In the genomic region with DNA sequence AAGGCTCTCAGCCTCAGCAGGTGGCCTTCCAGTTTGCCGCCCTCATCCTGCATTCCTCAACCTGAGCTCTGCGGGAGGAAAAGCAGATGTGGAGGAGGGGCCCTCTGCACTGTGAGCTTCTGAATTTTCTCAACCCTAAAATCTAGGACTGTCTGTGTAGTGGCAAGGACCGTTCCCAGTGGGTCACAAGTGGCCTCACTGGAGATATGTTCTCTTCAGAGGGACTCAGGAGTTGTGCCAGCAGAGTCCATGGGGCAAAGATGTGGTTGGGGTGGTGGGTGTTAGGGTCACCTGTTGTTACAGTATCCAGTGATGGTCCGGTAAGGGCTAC, we compare ENCODE assay signal across 9 mouse cellular contexts. TPM values are rescaled to one million over a fixed set of nuclear protein-coding genes. Genes with fewer than 3 reads are reported as not detected.
DNase-seq lines count a peak whose midpoint lies in the region; ATAC-seq and TF ChIP-seq lines count a peak whose summit lies in the region.
"Had no signal": no experiment of that assay in that cellular context is flagged by ENCODE, and none has a peak within 500 bp of the region (broad histone marks: within the 10 kb centered on the region; RNA-seq: fewer than 3 reads in every experiment).

No protein-coding gene starts in this region.

- no peak for DNase-seq in heart, postnatal 0 days (ENCODE audit: low spot score)
- no peak for DNase-seq in heart, postnatal 36 days
- no peak for DNase-seq in frontal cortex, postnatal 14 days (ENCODE audit: low spot score in 2 of 2)
- no peak for DNase-seq in spleen, postnatal 14 days (ENCODE audit: low spot score in 2 of 2)
- no peak for DNase-seq in kidney, adult 11 months

- H3K4me2 ChIP-seq in heart, postnatal 0 days (ENCODE audit: low read depth, low read length), result peak overlapping the region; percentile 66
- H3K4me2 ChIP-seq in hindbrain, embryonic 16.5 days (ENCODE audit: low read length), result peak overlapping the region; percentile 78
- peak overlapping the region; percentile 81 for H3K4me2 ChIP-seq in midbrain, embryonic 16.5 days (ENCODE audit: low read length)

- H3K36me3 ChIP-seq in heart, postnatal 0 days (replicated peaks; ENCODE audit: control insufficient read depth, insufficient read depth, low read length), result no peaks in the 10 kb centered on the region
- no peaks in the 10 kb centered on the region for H3K36me3 ChIP-seq in hindbrain, embryonic 16.5 days (ENCODE audit: control insufficient read depth, insufficient read depth, low read length)
- H3K36me3 ChIP-seq in midbrain, embryonic 16.5 days (ENCODE audit: control insufficient read depth, insufficient read depth, low read length), result no peaks in the 10 kb centered on the region
- H3K36me3 ChIP-seq: G1E had no signal

- no peak for ATAC-seq in heart, postnatal 0 days (ENCODE audit: insufficient read depth, low read depth)
- ATAC-seq in common myeloid progenitor, adult 5-6 weeks (replicated peaks; ENCODE audit: low read depth, poor library complexity, severe bottlenecking), result 0 out of 2 replicates have a peak, but pooled peaks have one; percentile 20
- no peak; the same call in none of the 2 replicates for ATAC-seq in hindbrain, embryonic 16.5 days
- ATAC-seq in midbrain, embryonic 16.5 days, result no peak

- no peak for TF ChIP-seq CTCF in heart, postnatal 0 days (IDR thresholded peaks at IDR 0.05; ENCODE audit: low read depth)

- WGBS in heart, postnatal 0 days, result 29% methylated on average over 4 of the region's 4 CpGs
- WGBS in hindbrain, embryonic 16.5 days, result 33% methylated on average over 4 of the region's 4 CpGs
- 33% methylated on average over 4 of the region's 4 CpGs for WGBS in midbrain, embryonic 16.5 days

- no peak overlapping the region for H3K9ac ChIP-seq in heart, postnatal 0 days (replicated peaks; ENCODE audit: low read depth, low read length)
- peak overlapping the region; percentile 67 for H3K9ac ChIP-seq in hindbrain, embryonic 16.5 days (ENCODE audit: low read depth, low read length)
- peak overlapping the region; percentile 68 for H3K9ac ChIP-seq in midbrain, embryonic 16.5 days (ENCODE audit: low read depth, low read length)

- intact Hi-C loops in heart, postnatal 36 days (cut with DNase I), result loop anchor here (1.0 kb wide), 1 partner anchor 155 kb away; a partner anchor contains a TSS

- peaks cover 26% of the 10 kb centered on the region for H3K27me3 ChIP-seq in heart, postnatal 0 days (ENCODE audit: control insufficient read depth, insufficient read depth, low read length)
- H3K27me3 ChIP-seq in hindbrain, embryonic 16.5 days (replicated peaks; ENCODE audit: control insufficient read depth, insufficient read depth, low read length), result no peaks in the 10 kb centered on the region
- H3K27me3 ChIP-seq in midbrain, embryonic 16.5 days (ENCODE audit: control insufficient read depth, insufficient read depth, low read depth, low read length), result no peaks in the 10 kb centered on the region

- no peaks in the 10 kb centered on the region for H3K9me3 ChIP-seq in heart, postnatal 0 days (replicated peaks; ENCODE audit: control insufficient read depth, low read length)
- H3K9me3 ChIP-seq in hindbrain, embryonic 16.5 days (ENCODE audit: control insufficient read depth, low read length), result no peaks in the 10 kb centered on the region
- H3K9me3 ChIP-seq in midbrain, embryonic 16.5 days (replicated peaks; ENCODE audit: control insufficient read depth, low read length, poor library complexity, severe bottlenecking), result no peaks in the 10 kb centered on the region
- H3K9me3 ChIP-seq: G1E had no signal

- H3K27ac ChIP-seq in heart, postnatal 0 days (ENCODE audit: low read depth), result no peak overlapping the region
- 0 out of 2 replicates have a peak overlapping the region, but pooled peaks have one; percentile 59 for H3K27ac ChIP-seq in hindbrain, embryonic 16.5 days (ENCODE audit: low read depth, low read length)
- H3K27ac ChIP-seq in midbrain, embryonic 16.5 days (ENCODE audit: low read length), result 0 out of 2 replicates have a peak overlapping the region, but pooled peaks have one; percentile 15

- H3K4me3 ChIP-seq in heart, postnatal 0 days (ENCODE audit: low read depth, low read length), result peak overlapping the region; percentile 42
- H3K4me3 ChIP-seq in hindbrain, embryonic 16.5 days (ENCODE audit: low read length), result peak overlapping the region; percentile 45
- H3K4me3 ChIP-seq in midbrain, embryonic 16.5 days (ENCODE audit: low read depth, low read length), result peak overlapping the region; percentile 43

- no peak for TF ChIP-seq EP300 in heart, postnatal 0 days (IDR thresholded peaks at IDR 0.05; ENCODE audit: low read depth)

- no peaks in the 10 kb centered on the region for H3K4me1 ChIP-seq in heart, postnatal 0 days (ENCODE audit: control insufficient read depth, insufficient read depth)
- peaks cover 13% of the 10 kb centered on the region for H3K4me1 ChIP-seq in hindbrain, embryonic 16.5 days (ENCODE audit: control insufficient read depth, insufficient read depth, low read depth, low read length)
- H3K4me1 ChIP-seq in midbrain, embryonic 16.5 days (ENCODE audit: control insufficient read depth, insufficient read depth, low read length), result peaks cover 8% of the 10 kb centered on the region; the same call in 1 of the 2 replicates

RNA-seq across cellular contexts. Expression of a gene that starts 10.7 kb away (rescaled TPM):
- total RNA-seq in heart, postnatal 0 days (2014; rRNA removed; ENCODE audit: low replicate concordance), result 0.19 TPM in 1 of 2 replicates, not detected in the other
- not detected in 2 replicates for polyA plus RNA-seq in heart, postnatal 0 days (2015; fragmentation: Nextera tagmentation; extraction: Ambion mirVana)
- total RNA-seq in heart, postnatal 36 days (2021), result not detected
- not detected in 2 replicates for total RNA-seq in common myeloid progenitor, adult 5-6 weeks (2017)
- 2.3 and 4.5 TPM in 2 replicates for polyA plus RNA-seq in hindbrain, embryonic 16.5 days (2015; fragmentation: Nextera tagmentation; extraction: Ambion mirVana)
- polyA plus RNA-seq in midbrain, embryonic 16.5 days (2015; fragmentation: Nextera tagmentation; extraction: Ambion mirVana), result 1.9 and 3.8 TPM in 2 replicates
- total RNA-seq: G1E had no signal
- polyA plus RNA-seq: G1E had no signal

RNA-seq across cellular contexts. Expression of a gene that starts 24.0 kb away (rescaled TPM):
- 0.46 and 2.6 TPM in 2 replicates for total RNA-seq in heart, postnatal 0 days (2014; rRNA removed; ENCODE audit: low replicate concordance)
- polyA plus RNA-seq in heart, postnatal 0 days (2015; fragmentation: Nextera tagmentation; extraction: Ambion mirVana), result 0.26 and 0.36 TPM in 2 replicates
- total RNA-seq in heart, postnatal 36 days (2021), result not detected
- 1,506 and 1,797 TPM in 2 replicates for total RNA-seq in common myeloid progenitor, adult 5-6 weeks (2017)
- 0.10 and 0.45 TPM in 2 replicates for polyA plus RNA-seq in hindbrain, embryonic 16.5 days (2015; fragmentation: Nextera tagmentation; extraction: Ambion mirVana)
- polyA plus RNA-seq in midbrain, embryonic 16.5 days (2015; fragmentation: Nextera tagmentation; extraction: Ambion mirVana), result 0.08 and 0.22 TPM in 2 replicates

RNA-seq across cellular contexts. Expression of a gene that starts 35.6 kb away (rescaled TPM):
- total RNA-seq in heart, postnatal 0 days (2014; rRNA removed; ENCODE audit: low replicate concordance), result 4.4 and 4.8 TPM in 2 replicates
- 4.5 and 6.0 TPM in 2 replicates for polyA plus RNA-seq in heart, postnatal 0 days (2015; fragmentation: Nextera tagmentation; extraction: Ambion mirVana)
- total RNA-seq in heart, postnatal 36 days (2021), result 1 to 10 TPM; 1.9 to 3.1 TPM
- total RNA-seq in common myeloid progenitor, adult 5-6 weeks (2017), result 3.9 and 5.3 TPM in 2 replicates
- 11.3 and 12.2 TPM in 2 replicates for polyA plus RNA-seq in hindbrain, embryonic 16.5 days (2015; fragmentation: Nextera tagmentation; extraction: Ambion mirVana)
- 11.0 and 13.2 TPM in 2 replicates for polyA plus RNA-seq in midbrain, embryonic 16.5 days (2015; fragmentation: Nextera tagmentation; extraction: Ambion mirVana)

RNA-seq across cellular contexts. Expression of a gene that starts 57.1 kb away (rescaled TPM):
- 1.6 TPM in 1 of 2 replicates, not detected in the other for total RNA-seq in heart, postnatal 0 days (2014; rRNA removed; ENCODE audit: low replicate concordance)
- 0.12 TPM in 1 of 2 replicates, not detected in the other for polyA plus RNA-seq in heart, postnatal 0 days (2015; fragmentation: Nextera tagmentation; extraction: Ambion mirVana)
- under 1 TPM in 1 of 2 experiments, not detected in 1; 0.08 TPM for total RNA-seq in heart, postnatal 36 days (2021)
- total RNA-seq in common myeloid progenitor, adult 5-6 weeks (2017), result 8.4 and 12.0 TPM in 2 replicates
- polyA plus RNA-seq in hindbrain, embryonic 16.5 days (2015; fragmentation: Nextera tagmentation; extraction: Ambion mirVana), result 38.4 and 46.1 TPM in 2 replicates
- polyA plus RNA-seq in midbrain, embryonic 16.5 days (2015; fragmentation: Nextera tagmentation; extraction: Ambion mirVana), result 62.6 and 68.5 TPM in 2 replicates

RNA-seq across cellular contexts. Expression of a gene that starts 57.9 kb away (rescaled TPM):
- total RNA-seq in heart, postnatal 0 days (2014; rRNA removed; ENCODE audit: low replicate concordance), result not detected in 2 replicates
- 0.22 and 0.25 TPM in 2 replicates for polyA plus RNA-seq in heart, postnatal 0 days (2015; fragmentation: Nextera tagmentation; extraction: Ambion mirVana)
- not detected for total RNA-seq in heart, postnatal 36 days (2021)
- total RNA-seq in common myeloid progenitor, adult 5-6 weeks (2017), result 0.73 and 1.8 TPM in 2 replicates
- 0.47 and 1.4 TPM in 2 replicates for polyA plus RNA-seq in hindbrain, embryonic 16.5 days (2015; fragmentation: Nextera tagmentation; extraction: Ambion mirVana)
- polyA plus RNA-seq in midbrain, embryonic 16.5 days (2015; fragmentation: Nextera tagmentation; extraction: Ambion mirVana), result 0.34 and 0.57 TPM in 2 replicates
- total RNA-seq: G1E had no signal
- polyA plus RNA-seq: G1E had no signal

Comparison
In these comparisons a context has a peak if more than half of its experiments do, and no peak if none do; other contexts are left out.
1. RNA of a gene that starts 24.0 kb away (total RNA-seq): 1,506 to 1,797 TPM in common myeloid progenitor, adult 5-6 weeks; 0.46 to 2.6 TPM in heart, postnatal 0 days and not detected in heart, postnatal 36 days; every median in the first group is over 100 times any median in the second.
2. Peak in every context shown above with its lines, with median percentiles within 50 percentile points of each other: H3K4me2 ChIP-seq and H3K4me3 ChIP-seq.